Mouse (Mus musculus): ENCODE data around the gene Cacng8. TPM values are rescaled to one million over a fixed set of nuclear protein-coding genes. Genes with fewer than 3 reads are reported as not detected.

The Cacng8 gene
- total and polyA plus RNA-seq, 3 experiments, result not detected

DNA sequence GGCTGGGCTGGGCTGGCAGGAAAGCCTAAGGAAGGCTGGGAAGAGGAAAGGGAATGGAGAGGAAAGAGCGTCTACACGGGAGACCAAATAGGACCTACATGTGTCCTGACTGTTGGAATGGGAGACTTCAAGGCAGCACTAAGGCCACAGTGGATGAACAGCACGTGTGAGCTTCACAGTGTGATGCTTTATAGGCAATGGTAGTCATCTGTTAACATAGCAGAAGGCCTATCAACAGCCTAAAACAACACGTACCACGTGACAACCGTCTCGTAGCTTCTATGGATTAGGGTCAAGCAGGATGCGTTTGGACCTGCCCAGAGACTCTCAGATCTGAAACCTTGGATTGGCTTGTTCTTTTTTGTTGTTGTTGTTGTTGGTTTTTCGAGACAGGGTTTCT lies 8.4 kb upstream of the Cacng8 start:
- Histone ChIP-seq H3K36me3 (ENCODE audit: control insufficient read depth, insufficient read depth, low read length) (no peaks in the 10 kb centered on the region), H3K9ac (ENCODE audit: low read depth, low read length) (no peak overlapping the region), H3K27ac (no peak overlapping the region), H3K4me3 (no peak overlapping the region), H3K27me3 (ENCODE audit: control insufficient read depth, insufficient read depth, low read length) (no peaks in the 10 kb centered on the region), H3K79me2 (replicated peaks; ENCODE audit: control insufficient read depth, insufficient read depth, low read length) (no peaks in the 10 kb centered on the region), H3K4me1 (ENCODE audit: control insufficient read depth, insufficient read depth, low read length) (no peaks in the 10 kb centered on the region)
- 78% methylated on average over 9 of the region's 9 CpGs for WGBS
- DNase-seq, result no peak
- TF ChIP-seq CTCF (IDR thresholded peaks at IDR 0.05), result no peak
- no peak for TF ChIP-seq POLR2A (IDR thresholded peaks at IDR 0.05; ENCODE audit: insufficient read depth, low read depth, low read length)
- no peak for TF ChIP-seq EP300 (IDR thresholded peaks at IDR 0.05; ENCODE audit: insufficient read depth, low read depth, low read length)
- intact Hi-C loops (cut with DNase I), result no loop called here

DNA sequence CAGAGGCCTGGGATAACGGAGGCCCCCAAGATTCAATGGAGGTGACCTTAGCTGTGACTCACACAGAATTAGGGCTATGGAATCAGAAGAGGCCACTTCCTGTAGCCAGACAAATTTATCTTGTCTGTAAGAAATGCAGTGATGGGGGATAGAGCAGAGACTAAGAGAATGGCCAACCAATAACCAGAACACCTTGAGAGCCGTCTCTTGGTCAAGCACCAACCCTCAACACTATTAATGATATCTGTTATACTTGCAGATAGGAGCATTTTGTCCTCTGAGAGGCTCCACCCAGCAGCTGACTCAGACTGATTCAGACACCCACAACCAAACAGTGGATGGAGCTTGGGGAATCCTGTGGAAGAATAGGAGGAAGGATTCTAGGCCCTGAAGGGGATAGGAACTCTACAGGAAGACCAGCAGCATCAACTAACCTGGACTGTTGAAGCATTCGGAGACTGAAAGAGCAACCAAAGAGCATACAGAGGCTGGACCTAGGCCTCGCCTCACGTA lies 5.6 kb upstream of the Cacng8 start:
- 84% methylated on average over 5 of the region's 5 CpGs for WGBS
- intact Hi-C loops (cut with DNase I), result no loop called here
- Histone ChIP-seq H3K9ac (ENCODE audit: low read depth, low read length) (no peak overlapping the region), H3K27ac (no peak overlapping the region), H3K4me1 (ENCODE audit: control insufficient read depth, insufficient read depth, low read length) (no peaks in the 10 kb centered on the region), H3K27me3 (ENCODE audit: control insufficient read depth, insufficient read depth, low read length) (0 out of 2 replicates have a peak, but pooled peaks cover 4% of the 10 kb centered on the region), H3K79me2 (replicated peaks; ENCODE audit: control insufficient read depth, insufficient read depth, low read length) (no peaks in the 10 kb centered on the region), H3K4me3 (no peak overlapping the region), H3K36me3 (ENCODE audit: control insufficient read depth, insufficient read depth, low read length) (no peaks in the 10 kb centered on the region)
- DNase-seq, result no peak
- TF ChIP-seq POLR2A (IDR thresholded peaks at IDR 0.05; ENCODE audit: insufficient read depth, low read depth, low read length) (no peak), CTCF (IDR thresholded peaks at IDR 0.05) (no peak), EP300 (IDR thresholded peaks at IDR 0.05; ENCODE audit: insufficient read depth, low read depth, low read length) (no peak)

DNA sequence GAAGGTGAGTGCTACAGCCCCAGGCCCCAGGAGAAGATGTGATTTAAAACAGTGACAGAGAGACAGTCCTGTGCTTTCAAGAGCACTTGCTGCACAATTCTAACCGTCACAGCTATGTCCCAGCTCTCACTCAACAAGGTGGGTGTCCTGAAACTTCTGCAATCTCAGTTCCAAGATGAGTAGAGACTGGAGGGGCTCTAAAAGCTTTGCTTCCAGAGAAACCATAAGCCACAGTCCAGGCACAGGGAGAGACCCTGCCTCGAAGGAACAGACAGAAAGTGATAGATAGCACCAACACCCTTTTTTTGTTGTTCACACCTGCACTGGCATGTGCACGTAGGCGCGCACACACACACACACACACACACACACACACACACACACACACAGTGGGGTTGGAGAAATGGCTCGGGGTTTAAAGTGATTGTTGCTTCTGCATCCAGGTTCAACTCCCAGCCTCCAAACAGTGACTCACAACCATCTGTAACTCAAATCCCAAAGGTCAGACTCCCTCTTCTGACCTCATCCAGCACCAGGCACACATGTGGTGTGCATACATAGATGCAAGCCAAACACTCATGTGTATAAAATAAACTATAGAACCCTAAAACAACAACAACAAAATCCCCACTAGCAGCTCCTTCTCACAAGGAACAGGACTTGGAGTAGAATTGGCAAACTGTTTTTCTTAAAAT lies 4.3 kb upstream of the Cacng8 start:
- 0 out of 2 replicates have a peak, but pooled peaks cover 4% of the 10 kb centered on the region for H3K27me3 ChIP-seq (ENCODE audit: control insufficient read depth, insufficient read depth, low read length)
- TF ChIP-seq POLR2A (IDR thresholded peaks at IDR 0.05; ENCODE audit: insufficient read depth, low read depth, low read length), result no peak
- no peak for TF ChIP-seq CTCF (IDR thresholded peaks at IDR 0.05)
- no peak for TF ChIP-seq EP300 (IDR thresholded peaks at IDR 0.05; ENCODE audit: insufficient read depth, low read depth, low read length)
- no peak overlapping the region for H3K27ac ChIP-seq
- H3K4me3 ChIP-seq, result no peak overlapping the region
- no peaks in the 10 kb centered on the region for H3K36me3 ChIP-seq (ENCODE audit: control insufficient read depth, insufficient read depth, low read length)
- DNase-seq, result no peak
- no peaks in the 10 kb centered on the region for H3K4me1 ChIP-seq (ENCODE audit: control insufficient read depth, insufficient read depth, low read length)
- no peak overlapping the region for H3K9ac ChIP-seq (ENCODE audit: low read depth, low read length)
- intact Hi-C loops (cut with DNase I), result no loop called here
- no peaks in the 10 kb centered on the region for H3K79me2 ChIP-seq (replicated peaks; ENCODE audit: control insufficient read depth, insufficient read depth, low read length)
- WGBS, result 78% methylated on average over 6 of the region's 6 CpGs

DNA sequence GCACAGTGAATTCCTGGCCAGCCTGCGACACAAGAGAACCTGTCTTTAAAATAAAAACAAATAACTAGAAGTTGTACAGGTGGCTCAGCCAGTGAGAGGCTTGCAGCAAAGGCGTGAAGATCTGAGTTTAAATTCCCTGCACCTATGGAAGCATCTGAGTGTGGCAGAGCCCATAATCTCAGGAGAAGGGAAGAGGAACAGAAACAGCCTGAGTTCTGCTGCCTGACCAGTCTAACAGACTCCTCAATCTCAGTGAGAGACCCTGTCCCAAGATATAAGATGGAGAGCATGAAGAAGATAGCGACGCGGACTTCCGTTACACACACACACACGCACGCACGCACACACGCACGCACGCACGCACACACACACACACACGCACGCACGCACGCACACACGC lies 2.7 kb upstream of the Cacng8 start:
- DNase-seq, result no peak
- H3K36me3 ChIP-seq (ENCODE audit: control insufficient read depth, insufficient read depth, low read length), result no peaks in the 10 kb centered on the region
- H3K4me3 ChIP-seq, result no peak overlapping the region
- H3K9ac ChIP-seq (ENCODE audit: low read depth, low read length), result no peak overlapping the region
- TF ChIP-seq POLR2A (IDR thresholded peaks at IDR 0.05; ENCODE audit: insufficient read depth, low read depth, low read length), result no peak
- no peak for TF ChIP-seq CTCF (IDR thresholded peaks at IDR 0.05)
- no peak for TF ChIP-seq EP300 (IDR thresholded peaks at IDR 0.05; ENCODE audit: insufficient read depth, low read depth, low read length)
- no peak overlapping the region for H3K27ac ChIP-seq
- intact Hi-C loops (cut with DNase I), result no loop called here
- H3K79me2 ChIP-seq (replicated peaks; ENCODE audit: control insufficient read depth, insufficient read depth, low read length), result no peaks in the 10 kb centered on the region
- WGBS, result 74% methylated on average over 18 of the region's 18 CpGs
- no peaks in the 10 kb centered on the region for H3K4me1 ChIP-seq (ENCODE audit: control insufficient read depth, insufficient read depth, low read length)
- H3K27me3 ChIP-seq (ENCODE audit: control insufficient read depth, insufficient read depth, low read length), result 0 out of 2 replicates have a peak, but pooled peaks cover 4% of the 10 kb centered on the region

DNA sequence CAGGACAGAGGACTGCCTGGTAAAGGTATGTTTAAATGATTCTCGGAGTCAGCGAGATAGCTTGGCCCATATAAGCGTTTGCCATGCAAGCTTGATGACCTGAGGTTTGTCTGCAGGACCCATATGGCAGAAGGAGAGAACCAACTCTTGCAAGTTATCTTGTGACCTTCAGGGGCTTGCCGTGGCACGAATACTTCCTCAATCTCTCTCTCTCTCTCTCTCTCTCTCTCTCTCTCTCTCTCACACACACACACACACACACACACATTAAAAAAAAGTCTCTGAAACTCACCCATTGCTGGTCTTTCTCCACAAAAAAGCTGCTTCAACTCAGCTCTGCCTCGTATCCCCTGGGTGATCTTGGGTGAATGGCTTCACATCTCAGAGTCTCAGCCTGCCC lies 1.6 kb upstream of the Cacng8 start:
- no peak for TF ChIP-seq CTCF (IDR thresholded peaks at IDR 0.05)
- TF ChIP-seq POLR2A (IDR thresholded peaks at IDR 0.05; ENCODE audit: insufficient read depth, low read depth, low read length), result no peak
- TF ChIP-seq EP300 (IDR thresholded peaks at IDR 0.05; ENCODE audit: insufficient read depth, low read depth, low read length), result no peak
- Histone ChIP-seq H3K79me2 (replicated peaks; ENCODE audit: control insufficient read depth, insufficient read depth, low read length) (no peaks in the 10 kb centered on the region), H3K27ac (no peak overlapping the region), H3K9ac (ENCODE audit: low read depth, low read length) (no peak overlapping the region), H3K36me3 (ENCODE audit: control insufficient read depth, insufficient read depth, low read length) (no peaks in the 10 kb centered on the region), H3K27me3 (ENCODE audit: control insufficient read depth, insufficient read depth, low read length) (0 out of 2 replicates have a peak, but pooled peaks cover 4% of the 10 kb centered on the region), H3K4me3 (no peak overlapping the region), H3K4me1 (ENCODE audit: control insufficient read depth, insufficient read depth, low read length) (no peaks in the 10 kb centered on the region)
- no peak for DNase-seq
- intact Hi-C loops (cut with DNase I), result no loop called here
- 43% methylated on average over 6 of the region's 6 CpGs for WGBS
